Mouse (Mus musculus) heart, adult 8-10 months (tissue): ENCODE measurements around the gene Ppp1r35. TPM values are rescaled to one million over a fixed set of nuclear protein-coding genes. Genes with fewer than 3 reads are reported as not detected.

Experiments
- DNase-seq: peaks from one replicate; pipeline ENCODE4 v3.0.0; 2022; ENCODE audit warnings: low spot score
- total RNA-seq, 4 experiments: library from RNA; stranded (reverse); gene quantifications; 2 replicates each; pipeline ENCODE4 v1.2.4; 2022

Gene Ppp1r35
- total RNA-seq, 4 experiments from 2014 or later, result 7.9 to 12.7 (median 8.6) TPM

DNA sequence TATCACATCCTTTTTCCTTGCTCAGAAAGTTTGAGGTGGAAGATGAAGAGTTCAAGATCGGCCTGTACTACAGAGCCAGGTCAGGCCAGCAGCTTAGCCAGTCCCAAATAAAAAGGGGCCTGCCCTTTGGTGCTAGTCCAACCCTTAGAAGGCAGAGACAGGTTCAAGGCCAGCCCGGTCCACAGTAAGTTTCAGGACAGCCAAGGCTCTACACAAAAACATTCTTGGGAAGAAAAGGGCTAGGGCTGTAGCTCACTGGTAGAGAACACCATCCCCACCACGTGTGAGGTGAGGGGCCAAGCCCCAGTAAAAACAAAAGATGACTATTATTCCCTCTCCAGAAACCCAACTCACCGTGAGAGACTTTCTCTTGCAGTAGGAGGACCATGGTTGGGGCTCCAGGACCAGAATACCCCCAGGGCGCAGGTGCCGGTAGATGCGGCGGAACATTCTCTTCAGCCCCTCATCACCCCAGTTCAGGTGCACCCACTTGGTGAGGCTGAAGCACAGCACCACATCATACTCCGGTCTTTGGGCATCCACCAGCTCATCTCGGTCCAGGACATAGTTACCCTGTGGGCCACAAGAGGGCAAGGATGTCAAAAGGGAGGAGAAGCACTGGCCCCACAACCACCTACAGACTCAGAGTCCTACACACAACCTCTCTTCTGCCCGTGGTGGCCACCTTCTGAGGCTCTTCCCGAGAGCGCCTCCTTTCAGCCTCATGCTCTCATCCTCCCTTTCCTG is 4.3 kb downstream of the Ppp1r35 start:
- DNase-seq, result no peak

DNA sequence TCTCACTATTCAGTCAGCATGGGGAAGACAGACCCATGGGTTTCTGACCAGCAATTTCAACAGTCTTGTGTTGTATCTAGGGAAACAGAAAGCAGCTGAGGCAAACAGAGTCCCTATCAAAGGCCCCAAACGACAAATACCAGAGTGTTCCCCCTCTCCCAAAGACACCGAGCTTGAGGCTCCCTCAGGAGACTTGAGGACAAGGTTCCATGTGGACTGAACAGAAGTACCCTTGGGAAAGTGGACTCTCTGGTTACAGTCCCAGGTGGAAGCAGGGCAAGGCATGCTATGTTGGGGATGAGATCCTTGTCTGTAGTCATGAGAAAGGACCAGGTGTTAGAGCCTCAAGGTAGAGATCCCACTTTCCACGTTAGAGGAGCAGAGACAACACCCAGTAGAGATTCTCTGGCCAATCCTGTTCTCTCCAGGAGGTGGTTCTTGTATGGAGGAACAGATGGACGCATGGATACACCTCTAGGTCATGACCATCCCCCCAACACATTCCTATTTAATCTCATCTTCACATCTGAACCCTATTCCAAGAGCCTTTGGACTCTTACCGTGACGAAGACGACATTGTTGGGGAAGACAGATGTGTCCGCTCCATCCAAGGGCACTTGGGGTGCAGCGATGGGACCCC is 5.4 kb downstream of the Ppp1r35 start:
- DNase-seq, result no peak

GRCm38 (mm10) chr5:137784546-137784945 is 5.9 kb downstream of the Ppp1r35 start:
- DNase-seq, result no peak

DNA sequence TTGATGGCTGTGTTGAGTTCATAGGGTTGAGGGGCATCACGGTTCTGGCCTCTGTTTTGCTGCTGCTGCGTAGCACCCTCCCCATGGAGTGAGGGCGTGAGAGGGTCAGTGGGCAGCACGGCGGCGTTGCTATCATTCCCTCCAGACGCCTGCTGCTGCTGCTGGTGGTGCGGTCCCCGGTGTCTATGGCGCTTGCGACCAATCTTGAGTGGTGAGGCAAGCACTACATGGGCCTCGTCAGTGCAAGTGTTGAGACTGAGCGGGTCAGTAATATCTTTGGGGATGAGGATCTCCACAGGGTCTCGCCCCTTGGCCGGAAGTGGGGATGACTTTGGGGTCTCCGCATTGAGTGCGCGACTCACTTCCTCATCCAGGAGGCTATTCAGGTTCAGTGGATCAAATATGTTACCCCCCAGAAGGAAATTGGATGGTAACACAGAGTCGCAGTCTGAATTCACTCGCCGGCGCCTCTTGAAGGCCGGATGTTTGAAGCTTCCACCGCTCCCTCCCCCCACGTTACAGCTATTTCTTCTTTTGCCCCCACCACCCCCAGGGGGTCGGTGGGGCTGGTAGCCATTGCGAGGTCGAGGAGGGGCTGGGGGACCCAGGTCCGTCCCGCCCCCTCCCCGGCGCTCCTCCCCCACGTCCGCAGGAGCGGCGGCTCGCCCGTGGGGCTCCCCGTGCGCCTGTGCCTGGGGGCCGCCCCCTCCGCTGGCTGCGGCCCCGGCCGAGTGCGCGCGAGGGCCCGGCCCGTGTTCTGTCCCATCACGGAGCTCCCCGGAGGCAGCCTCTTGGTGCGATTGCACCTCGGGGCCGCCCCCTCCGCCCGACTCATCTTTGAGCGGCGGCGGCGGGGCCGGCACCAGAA is 6.7 kb downstream of the Ppp1r35 start:
- no peak for DNase-seq

DNA sequence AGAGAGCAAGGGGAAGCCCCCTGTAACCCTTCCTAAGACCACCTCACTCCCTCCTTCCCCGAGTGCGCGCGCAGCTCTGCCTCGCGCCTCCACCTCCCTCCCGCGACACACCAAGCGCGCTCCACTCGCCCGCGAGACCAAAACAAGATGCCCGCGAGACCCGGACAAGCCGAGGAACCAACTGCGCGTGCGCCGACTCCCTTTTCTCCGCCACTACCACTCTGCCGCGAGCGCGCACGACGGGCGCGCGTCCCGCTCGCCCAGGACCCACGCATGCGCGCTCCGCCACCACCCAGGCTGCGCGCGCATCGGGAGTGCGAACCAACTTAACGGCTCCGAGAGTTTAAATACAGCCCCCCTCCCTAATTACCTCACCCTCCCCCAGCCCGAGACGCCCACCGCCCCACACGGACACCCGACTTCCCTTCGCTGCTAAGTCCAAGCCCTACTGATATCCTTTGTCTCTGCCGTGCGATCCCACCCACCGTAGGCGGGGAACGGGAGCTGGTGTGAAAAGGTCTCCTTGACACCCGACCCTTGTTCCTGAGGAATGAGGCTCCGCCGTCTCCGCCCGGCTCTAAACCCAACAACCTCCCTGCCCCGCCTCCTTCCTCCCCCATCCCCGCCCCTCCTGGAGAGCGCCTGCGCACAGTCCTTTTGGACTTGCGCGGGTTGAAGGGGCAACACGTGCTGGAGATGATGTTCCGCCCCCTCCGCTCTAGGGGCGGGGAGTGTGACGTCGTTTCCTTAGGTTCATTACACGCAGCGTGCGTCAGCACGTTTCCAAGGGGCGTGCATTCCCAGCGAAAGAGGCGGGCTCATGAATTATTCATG is 7.7 kb downstream of the Ppp1r35 start:
- peak; percentile 98 for DNase-seq

DNA sequence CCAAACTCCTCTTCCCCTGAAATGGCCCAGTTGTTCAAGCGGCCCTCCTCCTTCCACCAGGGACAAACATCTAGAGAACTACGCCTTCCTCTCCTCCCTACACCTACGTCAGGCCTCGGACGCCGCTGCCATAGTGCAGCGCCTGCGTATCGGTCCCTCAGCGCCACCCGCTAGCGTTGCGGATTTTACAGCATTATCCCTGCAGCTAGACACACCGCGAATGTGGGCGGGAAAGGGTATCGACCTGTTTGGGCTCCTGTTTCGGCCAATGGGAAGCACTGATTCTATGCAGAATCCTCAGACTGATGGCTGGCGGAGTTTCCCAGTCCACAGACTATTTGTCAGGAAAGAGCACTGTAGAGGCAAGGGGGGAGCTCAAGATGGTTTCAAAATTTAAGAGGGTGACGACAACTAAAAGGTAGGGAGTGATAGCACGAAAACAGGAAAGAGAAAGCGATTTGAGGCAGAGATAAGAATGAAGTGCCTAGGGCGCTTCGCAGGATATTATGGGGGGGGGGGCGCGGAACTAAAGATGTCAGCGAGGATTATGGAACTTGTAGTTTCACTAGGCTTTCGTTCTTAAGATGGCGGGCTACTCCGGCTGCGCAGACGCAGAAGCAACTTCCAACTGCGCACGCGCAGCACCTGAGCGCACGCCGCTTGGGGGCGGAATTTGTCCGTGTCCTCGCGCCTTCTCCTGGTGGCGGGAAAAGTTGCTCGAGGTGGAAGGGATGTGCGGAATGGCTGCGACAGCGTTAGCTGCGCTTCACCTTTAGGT is 8.7 kb downstream of the Ppp1r35 start, which contains the start of the genes Mepce and Zcwpw1:
Mepce (minus strand) TSS at position 505 of the 778 bp plus-strand sequence.
Zcwpw1 (plus strand) TSS at position 648 of the 778 bp plus-strand sequence.
- peak; percentile 95 for DNase-seq

GRCm38 (mm10) chr5:137788171-137788570 is 9.5 kb downstream of the Ppp1r35 start:
- no peak for DNase-seq

DNA sequence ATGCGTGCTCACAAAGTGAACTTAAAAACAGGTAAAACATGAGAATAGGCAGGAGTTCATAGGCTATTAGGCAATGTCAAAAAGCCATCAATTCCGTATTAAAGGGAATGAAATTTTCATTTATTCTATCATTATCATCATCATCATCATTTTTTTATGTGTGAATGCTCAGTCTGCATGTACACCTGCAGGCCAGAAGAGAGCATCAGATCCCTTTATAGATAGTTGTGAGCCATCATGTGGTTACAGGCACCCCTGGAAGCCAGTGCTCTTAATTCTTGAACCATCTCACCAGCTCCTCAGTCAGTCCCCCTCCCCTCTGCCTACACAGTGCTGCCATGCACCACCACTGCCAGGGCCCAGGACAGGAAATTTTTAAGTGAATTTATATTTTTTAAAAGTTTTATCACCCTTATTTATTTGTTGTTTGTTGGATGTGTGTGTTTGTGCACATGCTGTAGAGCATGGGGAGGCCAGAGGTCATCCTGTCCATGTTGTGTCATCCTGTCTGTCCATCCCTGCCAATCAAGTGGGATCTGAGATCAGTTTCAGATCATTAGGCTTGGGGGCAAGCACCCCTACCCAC is 10.4 kb downstream of the Ppp1r35 start:
- no peak for DNase-seq

DNA sequence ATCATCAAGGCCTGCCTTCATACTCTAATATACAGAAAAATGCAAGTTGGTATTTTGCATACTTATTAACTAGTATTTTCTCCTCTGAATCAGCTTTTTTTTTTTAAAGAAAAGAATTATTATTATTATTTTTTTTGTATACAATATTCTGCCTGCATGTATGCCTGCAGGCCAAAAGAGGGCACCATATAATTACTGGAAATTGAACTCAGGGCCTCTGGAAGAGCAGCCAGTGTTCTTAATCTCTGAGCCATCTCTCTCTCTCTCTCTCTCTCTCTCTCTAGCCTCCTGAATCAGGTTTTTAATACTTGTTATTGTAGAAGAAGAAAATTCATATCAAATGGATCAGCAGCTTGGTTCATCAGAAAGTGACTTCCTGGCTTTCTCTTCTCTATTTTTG is 12.9 kb downstream of the Ppp1r35 start:
- DNase-seq, result no peak

DNA sequence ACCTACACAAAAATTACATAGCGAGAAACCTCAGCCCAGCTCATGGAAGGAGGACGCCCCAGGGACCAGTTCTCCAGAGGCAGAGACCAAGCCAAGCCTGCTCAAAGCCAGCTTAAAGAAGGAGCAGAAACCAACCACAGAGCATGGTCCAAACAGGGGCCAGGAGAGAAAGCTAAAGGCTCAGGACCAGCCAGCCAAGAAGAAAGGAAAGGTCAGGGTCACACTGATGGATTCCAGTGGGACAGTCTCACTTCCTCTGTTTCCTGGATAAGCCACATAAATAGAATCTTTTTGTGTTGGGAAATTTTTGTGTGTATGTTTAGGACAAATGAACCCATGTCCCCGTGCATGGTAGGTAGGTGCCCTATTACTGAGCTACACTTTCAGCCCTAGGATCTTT is 18.0 kb downstream of the Ppp1r35 start:
- no peak for DNase-seq

DNA sequence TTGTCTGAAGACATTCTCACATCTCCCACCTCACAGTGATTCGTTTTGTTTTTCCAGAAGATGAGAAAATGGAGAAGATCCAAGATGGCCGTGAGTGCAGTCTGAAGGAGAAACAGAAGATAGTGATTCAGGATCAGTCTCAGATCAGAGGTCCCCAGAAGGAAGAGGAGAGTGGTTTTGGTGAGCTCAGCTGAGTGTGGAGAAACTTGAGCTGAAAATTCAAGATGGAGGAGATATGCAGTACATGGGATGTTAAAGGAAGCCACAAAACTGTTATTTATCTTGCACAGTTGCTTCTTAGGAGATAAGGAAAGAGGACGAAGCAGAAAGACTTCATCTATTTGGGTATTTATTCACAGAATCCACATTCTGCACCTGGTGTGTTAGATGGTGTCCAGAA is 22.3 kb downstream of the Ppp1r35 start:
- DNase-seq, result no peak

GRCm38 (mm10) chr5:137806158-137806557 is 27.5 kb downstream of the Ppp1r35 start:
- no peak for DNase-seq

DNA sequence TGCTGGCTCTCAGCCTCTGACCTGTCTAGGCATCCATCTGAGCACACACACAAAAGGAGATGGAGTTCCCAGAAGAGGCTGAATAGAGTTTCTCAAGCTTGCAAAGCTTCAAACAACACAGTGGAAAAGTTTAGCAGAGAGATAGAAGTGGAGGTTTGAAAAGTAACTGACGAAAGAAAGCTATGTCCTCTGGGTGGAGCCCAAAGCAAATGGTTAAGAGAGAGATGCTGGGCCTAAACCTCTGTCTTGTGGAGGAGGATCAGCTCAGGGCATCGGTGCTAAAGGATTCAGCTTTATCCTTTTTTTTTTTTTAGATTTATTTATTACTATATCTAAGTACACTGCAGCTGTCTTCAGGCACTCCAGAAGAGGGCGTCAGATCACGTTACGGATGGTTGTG is 29.7 kb downstream of the Ppp1r35 start:
- DNase-seq, result no peak

DNA sequence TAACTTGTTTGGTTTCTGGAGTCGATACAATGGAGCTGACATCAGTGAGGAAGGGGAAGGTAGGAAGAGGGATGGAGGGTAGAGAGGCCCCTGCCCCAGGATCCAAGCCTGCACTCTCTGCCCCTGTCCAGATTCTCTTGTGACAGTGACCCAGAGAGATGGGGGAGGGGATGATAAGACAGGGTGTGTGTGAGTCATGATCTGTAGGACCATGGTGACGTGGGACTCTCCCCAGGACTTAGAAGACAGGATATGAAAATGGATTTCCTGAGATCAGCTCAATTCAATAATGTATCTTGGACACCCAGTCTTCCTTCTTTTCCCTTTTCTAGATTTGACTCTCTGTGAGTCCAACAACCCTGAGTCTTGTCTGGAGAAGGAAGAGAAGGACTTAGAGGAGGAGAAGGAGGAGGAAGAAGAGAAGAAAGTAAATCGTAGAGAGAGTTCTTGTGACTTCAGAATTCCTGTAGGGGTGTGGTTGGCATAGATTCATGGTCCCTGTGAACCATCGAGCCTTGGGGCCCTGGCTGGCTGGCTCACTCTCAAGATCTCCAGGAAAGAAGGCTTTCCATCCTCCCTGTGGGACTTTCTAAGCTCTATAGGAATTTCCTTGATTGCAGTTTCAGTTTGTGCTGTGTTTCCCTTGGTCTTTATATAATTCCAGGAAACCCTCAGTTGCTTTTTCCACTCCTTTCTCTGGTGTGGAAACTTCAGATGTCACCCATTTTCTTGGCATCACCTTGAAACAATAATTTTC is 39.0 kb downstream of the Ppp1r35 start:
- DNase-seq, result no peak

DNA sequence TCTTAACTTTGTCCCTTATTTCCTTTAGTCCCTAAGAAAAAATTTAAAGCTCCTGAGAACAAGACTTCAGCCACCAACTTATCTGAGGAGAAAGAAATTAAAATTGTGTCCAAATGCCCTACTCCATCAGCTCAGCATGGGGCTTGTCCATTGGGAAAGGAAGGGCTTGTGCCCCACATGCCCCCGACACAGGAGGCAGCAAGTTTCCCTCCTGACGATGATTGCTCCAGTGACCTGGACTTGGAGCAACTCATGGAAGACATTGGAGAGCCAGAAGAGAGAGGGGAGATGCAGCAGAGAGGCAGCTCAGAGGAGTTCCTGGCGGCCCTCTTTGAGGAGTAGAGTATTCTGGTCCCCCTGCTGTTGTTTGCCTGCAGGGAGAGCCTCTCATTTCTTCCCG is 43.5 kb downstream of the Ppp1r35 start:
- DNase-seq, result no peak

GRCm38 (mm10) chr5:137822602-137823001 is 44.0 kb downstream of the Ppp1r35 start:
- DNase-seq, result no peak

GRCm38 (mm10) chr5:137823455-137824045 is 44.9 kb downstream of the Ppp1r35 start:
- DNase-seq, result no peak

DNA sequence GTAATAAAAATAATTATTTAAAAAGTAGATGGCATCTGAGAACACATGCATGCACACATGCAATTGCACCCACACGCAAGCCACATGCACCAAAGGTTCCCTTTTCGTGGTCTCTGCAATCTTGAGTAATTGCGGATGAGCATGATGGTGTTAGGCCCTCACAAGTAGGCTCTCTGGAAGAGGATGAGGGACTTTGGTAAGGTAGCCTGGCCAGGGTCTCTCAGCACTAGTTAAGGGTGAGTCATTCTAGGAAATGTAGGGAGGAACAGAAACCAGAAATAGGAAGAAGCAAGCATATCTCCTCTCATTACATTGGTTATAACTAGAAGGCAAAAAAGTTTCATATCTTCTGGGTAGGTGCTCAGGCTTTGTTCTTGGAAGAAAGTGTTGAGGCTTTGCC is 46.4 kb downstream of the Ppp1r35 start:
- DNase-seq, result no peak

- DNase-seq, result no peak
Measured at GRCm38 (mm10) chr5:137825971-137826370, 47.3 kb downstream of the Ppp1r35 start.
